Mouse (Mus musculus) embryonic fibroblast, embryonic 13.5 days (primary cell): ENCODE data around the gene Syt13. TPM values are rescaled to one million over a fixed set of nuclear protein-coding genes. Genes with fewer than 3 reads are reported as not detected.

ENCODE experiments used
- H3K27ac ChIP-seq: 2 replicates; pipeline ENCODE4 v1.5.1; 2012; ENCODE audit warnings: low read length, control low read depth, inconsistent platforms; ENCODE audit not compliant: insufficient read depth
- H3K4me1 ChIP-seq: 2 replicates; pipeline ENCODE4 v1.6.1; 2011; ENCODE audit warnings: low read length; ENCODE audit not compliant: control insufficient read depth, insufficient read depth
- H3K4me3 ChIP-seq: 2 replicates; pipeline ENCODE4 v1.5.1; 2011; ENCODE audit warnings: mild to moderate bottlenecking, control low read depth, low read length; ENCODE audit not compliant: insufficient read depth
- CTCF ChIP-seq: IDR thresholded peaks from 2 replicates; pipeline ENCODE4 v1.5.1; 2011; ENCODE audit warnings: mild to moderate bottlenecking, control low read depth, low read length, moderate library complexity, borderline replicate concordance; ENCODE audit not compliant: insufficient read depth
- POLR2A ChIP-seq: IDR thresholded peaks from 2 replicates; pipeline ENCODE4 v1.6.1; 2011; ENCODE audit warnings: low read depth, mild to moderate bottlenecking, control low read depth, low read length, moderate library complexity
- polyA plus RNA-seq: library from polyadenylated mRNA; stranded (reverse); fragments of >200 nt; gene quantifications from 2 replicates; pipeline ENCODE4 v1.2.4, GENCODE M21; 2011; ENCODE audit warnings: low read depth; ENCODE audit not compliant: missing spikeins, insufficient read length

Syt13 gene
- polyA plus RNA-seq, 1 experiment = 13.4 TPM

DNA sequence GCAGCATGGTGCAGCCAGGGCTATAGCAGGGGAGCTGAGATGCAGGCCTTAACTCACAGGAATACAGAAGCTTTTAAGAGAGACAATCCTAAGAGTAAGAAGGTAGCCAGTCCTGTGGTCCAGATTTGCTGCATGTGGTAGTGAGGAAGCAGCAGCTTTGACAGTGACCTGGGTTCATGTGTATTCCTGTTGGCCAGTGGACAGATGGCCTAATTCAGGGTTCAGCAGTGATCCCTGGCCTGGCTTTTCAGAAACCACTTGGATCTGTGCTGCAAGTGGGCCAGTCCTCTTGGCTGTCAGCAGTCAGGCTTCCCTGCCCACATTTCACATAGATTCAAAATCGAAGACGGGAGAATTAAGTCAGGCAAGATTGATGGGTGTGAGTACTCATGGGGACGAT, 26.6 kb downstream of the Syt13 start:
- Histone ChIP-seq H3K4me1 (no peaks in the 10 kb centered on the region), H3K4me3 (no peak overlapping the region), H3K27ac (no peak overlapping the region)
- TF ChIP-seq POLR2A (no peak), CTCF (no peak)

DNA sequence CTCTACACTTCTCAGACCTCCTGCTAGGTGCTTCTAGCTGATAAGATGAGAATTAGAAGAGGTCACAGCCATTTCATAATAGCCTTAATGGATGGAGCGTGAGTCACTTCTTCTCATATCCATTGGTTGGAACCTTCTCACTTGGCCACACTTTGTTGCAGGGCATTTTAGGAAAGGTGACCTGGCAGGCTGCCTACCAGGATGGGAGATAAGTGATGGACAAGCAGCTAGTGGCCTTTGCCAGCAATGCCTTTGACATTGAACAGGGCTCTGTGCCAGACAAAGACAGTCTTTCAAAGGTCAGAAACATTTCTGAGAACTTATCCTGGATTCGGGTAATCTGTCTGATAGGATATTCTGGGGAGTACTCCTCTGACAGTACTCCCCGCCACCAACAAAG, 28.5 kb downstream of the Syt13 start:
- H3K27ac ChIP-seq = no peak overlapping the region
- TF ChIP-seq CTCF = no peak
- TF ChIP-seq POLR2A = no peak
- H3K4me3 ChIP-seq = no peak overlapping the region
- peaks cover 3% of the 10 kb centered on the region for H3K4me1 ChIP-seq

DNA sequence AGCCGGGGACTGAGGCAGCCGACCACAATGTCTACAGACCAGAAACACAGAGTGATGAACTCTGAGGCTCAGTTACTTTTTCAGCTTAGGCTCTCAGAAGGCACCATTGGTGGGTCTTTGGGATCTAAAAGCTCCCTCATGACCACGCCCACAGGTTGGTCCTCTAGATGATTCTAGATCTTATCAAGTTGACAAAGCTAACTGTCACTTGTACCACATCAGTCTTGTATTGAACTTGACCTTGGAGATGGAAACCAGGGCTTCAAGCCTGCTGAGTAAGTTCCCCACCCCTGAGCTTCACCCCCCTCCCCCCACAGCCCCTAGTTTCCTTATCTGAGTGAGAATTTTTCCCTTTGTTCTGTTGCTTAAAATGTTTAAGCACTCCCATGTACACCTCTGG, 29.5 kb downstream of the Syt13 start:
- no peak overlapping the region for H3K27ac ChIP-seq
- H3K4me3 ChIP-seq = no peak overlapping the region
- TF ChIP-seq POLR2A (no peak), CTCF (no peak)
- peaks cover 8% of the 10 kb centered on the region for H3K4me1 ChIP-seq

DNA sequence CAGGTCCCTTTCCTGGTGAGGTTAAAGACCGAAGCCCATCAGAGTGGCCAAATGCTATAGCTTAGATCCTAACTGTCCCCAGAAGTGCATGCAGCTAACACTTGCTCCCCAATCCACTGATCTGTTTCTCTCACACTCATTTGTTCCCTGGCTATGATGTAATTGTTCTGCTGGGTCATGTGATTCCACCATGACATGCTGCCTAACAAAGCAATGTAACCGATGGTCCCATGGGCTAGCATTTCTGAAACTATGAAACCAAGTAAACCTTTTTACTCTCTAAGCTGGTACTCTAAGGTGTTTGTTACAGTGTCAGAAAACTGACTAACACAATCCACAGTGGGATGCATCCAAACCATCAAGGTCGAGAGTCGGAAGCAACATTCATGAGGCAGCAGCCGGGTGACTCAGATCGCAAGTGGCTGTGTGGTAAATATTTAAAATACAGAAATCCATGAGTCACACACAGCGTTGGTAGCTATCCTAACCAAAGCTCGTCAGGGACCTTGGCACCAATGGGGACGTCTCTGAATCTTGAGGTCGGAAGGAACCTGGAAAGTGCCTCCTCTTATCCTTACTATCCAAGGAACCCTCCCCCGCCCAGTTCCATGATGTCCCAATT, 30.3 kb downstream of the Syt13 start:
- H3K4me1 ChIP-seq = peaks cover 8% of the 10 kb centered on the region
- no peak for TF ChIP-seq CTCF
- no peak for TF ChIP-seq POLR2A
- H3K27ac ChIP-seq = no peak overlapping the region
- H3K4me3 ChIP-seq = no peak overlapping the region

DNA sequence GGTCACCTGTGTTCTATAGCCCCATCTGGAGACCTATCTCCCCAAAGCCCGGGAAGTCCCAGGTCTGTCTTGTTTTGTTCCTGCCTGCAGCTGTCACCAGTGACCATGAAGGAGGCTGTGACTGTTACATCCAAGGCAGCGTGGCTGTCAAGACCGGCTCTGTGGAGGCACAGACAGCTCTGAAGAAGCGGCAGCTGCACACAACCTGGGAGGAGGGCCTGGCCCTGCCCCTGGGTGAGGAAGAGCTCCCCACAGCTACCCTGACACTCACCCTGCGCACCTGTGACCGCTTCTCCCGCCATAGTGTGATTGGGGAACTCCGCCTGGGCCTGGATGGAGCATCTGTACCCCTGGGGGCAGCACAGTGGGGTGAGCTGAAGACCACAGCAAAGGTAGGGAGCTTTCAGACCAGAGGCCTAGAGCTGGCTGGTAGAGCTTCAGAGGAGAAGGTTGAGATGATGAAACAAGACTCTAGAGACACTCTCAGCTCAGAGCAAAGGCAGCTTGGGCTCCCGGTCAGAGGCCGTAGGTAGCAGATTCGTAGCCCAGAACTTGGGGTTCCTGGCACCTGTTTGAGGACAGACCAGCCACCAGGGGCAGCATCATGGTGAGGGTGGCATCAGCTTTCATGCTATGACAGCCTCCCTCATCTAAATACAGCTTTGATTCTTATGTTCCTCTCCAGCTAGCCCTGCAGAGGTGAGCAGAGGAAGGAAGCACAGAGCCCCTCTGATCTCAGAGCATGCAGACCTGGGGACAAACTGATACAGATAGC, 31.1 kb downstream of the Syt13 start:
- no peak overlapping the region for H3K27ac ChIP-seq
- TF ChIP-seq CTCF (no peak), POLR2A (no peak)
- H3K4me1 ChIP-seq = peaks cover 8% of the 10 kb centered on the region
- H3K4me3 ChIP-seq = no peak overlapping the region

DNA sequence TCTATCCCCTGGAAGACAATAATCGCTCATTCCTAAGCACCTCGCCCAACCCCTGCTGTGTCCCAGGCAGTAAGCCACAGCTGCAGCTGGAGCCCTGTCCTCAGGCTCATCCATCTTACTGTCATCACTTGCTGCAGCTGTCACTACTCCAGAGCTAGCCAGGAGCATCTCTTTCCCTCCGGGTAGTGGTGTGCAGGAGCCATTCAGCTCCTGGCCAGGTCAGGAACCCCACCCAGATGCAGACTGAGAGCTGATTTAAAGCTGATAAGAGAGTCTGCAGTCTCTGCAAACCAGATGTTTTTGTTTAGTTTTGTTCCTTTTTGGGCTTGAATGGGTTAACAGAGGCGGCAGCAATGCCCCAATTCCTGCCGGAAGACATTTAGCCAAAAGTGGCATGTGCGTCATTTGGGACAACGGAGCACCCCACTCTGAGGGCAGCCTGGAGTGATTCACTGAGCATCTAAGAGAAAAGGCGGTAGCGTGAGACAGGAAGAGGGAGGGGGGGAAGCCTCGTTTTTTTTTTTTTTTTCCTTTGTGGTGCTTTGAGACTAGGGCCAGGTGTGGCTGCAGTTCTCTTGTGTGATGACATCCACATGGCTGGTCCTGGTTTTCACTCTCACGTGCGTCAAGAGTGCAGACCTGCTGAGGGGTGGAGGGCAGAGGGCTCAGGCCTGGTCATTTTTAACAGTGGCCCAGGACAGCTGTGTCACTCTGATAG, 33.2 kb downstream of the Syt13 start:
- no peak overlapping the region for H3K4me3 ChIP-seq
- H3K4me1 ChIP-seq = peaks cover 8% of the 10 kb centered on the region
- TF ChIP-seq POLR2A = no peak
- peak overlapping the region; percentile 48; the same call in 1 of the 2 replicates for H3K27ac ChIP-seq

DNA sequence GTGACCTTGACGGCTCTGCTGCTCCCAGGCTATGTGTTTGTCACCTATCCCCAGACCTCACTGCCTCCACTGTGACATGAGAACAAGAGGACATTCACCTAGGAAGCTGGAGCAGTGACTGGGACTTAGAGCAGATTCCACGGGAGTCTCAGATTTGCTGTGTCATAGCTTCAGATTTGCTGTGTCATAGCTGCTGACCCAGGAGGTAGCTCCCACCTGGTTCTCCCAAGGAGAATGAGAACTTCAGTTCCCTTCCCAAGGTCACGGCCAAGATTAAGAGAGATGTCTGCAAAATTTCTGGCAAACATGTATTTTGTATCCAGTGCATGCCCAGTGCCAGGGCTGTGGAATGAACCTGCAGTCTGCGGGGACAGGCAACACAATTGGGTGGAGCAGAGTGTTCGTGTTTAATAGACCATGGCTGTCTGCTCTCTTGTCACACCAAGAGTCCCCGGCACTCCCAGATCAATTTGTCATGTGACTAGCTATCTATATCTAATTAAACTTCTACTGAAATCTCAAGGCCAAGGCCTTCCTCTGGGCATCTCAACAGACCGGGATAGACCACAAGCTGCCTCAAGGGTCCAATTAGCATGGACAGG, 33.9 kb downstream of the Syt13 start:
- H3K4me3 ChIP-seq = no peak overlapping the region
- TF ChIP-seq CTCF = no peak
- no peak for TF ChIP-seq POLR2A
- peak overlapping the region; percentile 48; the same call in 1 of the 2 replicates for H3K27ac ChIP-seq
- H3K4me1 ChIP-seq = peaks cover 8% of the 10 kb centered on the region

DNA sequence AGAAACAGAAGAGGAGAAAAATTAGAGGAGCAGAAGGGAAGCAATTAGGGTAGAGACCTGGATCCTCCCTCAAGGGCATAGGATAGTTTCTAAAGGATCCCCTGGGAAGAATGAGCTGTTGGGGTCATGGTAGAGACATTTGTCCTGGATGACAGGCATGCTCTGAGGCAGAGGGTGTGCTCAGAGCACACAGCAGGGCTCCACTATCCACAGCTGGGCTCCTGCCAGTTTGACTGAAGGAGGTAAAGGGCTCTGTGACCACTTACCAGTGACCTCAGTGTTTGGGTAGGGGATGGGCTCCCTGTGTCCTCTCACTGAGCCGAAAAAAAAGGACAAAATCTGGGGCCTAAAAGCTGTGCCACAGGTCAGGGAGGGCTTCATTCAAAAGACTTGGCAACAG, 34.6 kb downstream of the Syt13 start:
- H3K4me3 ChIP-seq = no peak overlapping the region
- TF ChIP-seq POLR2A (no peak), CTCF (no peak)
- peaks cover 8% of the 10 kb centered on the region for H3K4me1 ChIP-seq
- H3K27ac ChIP-seq = no peak overlapping the region

DNA sequence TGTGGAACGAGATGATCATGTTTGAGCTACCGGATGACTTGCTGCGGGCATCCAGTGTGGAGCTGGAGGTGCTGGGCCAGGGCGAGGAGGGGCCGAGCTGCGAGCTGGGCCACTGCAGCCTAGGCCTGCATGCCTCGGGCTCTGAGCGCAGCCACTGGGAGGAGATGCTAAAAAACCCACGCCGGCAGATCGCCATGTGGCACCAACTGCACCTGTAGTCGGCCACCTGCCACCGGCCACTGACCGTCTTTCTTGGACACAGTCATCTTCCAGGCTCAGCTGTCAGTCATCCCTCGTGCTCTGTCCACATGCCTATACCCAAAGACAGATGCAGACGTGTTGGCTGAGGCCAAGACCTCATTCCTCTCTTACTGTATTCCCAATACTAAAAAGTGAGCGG, 38.6 kb downstream of the Syt13 start:
- Histone ChIP-seq H3K4me1 (peaks cover 5% of the 10 kb centered on the region; the same call in 1 of the 2 replicates), H3K4me3 (no peak overlapping the region), H3K27ac (no peak overlapping the region)
- no peak for TF ChIP-seq POLR2A
- no peak for TF ChIP-seq CTCF
